Mouse (Mus musculus) heart, embryonic 15.5 days (tissue): Measurements from ENCODE around the gene Gnai1. TPM values are rescaled to one million over a fixed set of nuclear protein-coding genes. Genes with fewer than 3 reads are reported as not detected.
"Not testable (repeated sequence)": the region's sequence is repeated elsewhere in the genome, so short reads cannot be mapped to it uniquely, and the experiment has no call there.

ENCODE experiments used
- ATAC-seq: fragments of 200-750 bp; cut with Nextera tagmentation; replicated peaks from 2 replicates; pipeline ENCODE4 v1.8.0; 2017; ENCODE audit warnings: low read depth, moderate TSS enrichment; ENCODE audit not compliant: insufficient number of reproducible peaks, insufficient read depth, low FRiP score
- H3K27ac ChIP-seq: fragments of 300-500 bp; sonication (generic); 2 replicates; pipeline ENCODE4 v1.5.1; 2015; ENCODE audit warnings: mild to moderate bottlenecking, inconsistent platforms
- H3K27me3 ChIP-seq: fragments of 300-500 bp; sonication (generic); 2 replicates; pipeline ENCODE4 v1.6.1; 2015; ENCODE audit warnings: inconsistent platforms
- H3K36me3 ChIP-seq: fragments of 300-500 bp; sonication (generic); 2 replicates; pipeline ENCODE4 v1.6.1; 2015; ENCODE audit warnings: mild to moderate bottlenecking, inconsistent platforms
- H3K4me1 ChIP-seq: fragments of 300-500 bp; sonication (generic); replicated peaks from 2 replicates; pipeline ENCODE4 v1.6.1; 2015; ENCODE audit warnings: inconsistent platforms
- H3K4me2 ChIP-seq: fragments of 300-500 bp; sonication (generic); 2 replicates; pipeline ENCODE4 v1.6.1; 2015; ENCODE audit warnings: inconsistent platforms, mild to moderate bottlenecking, moderate library complexity
- H3K4me3 ChIP-seq: fragments of 300-500 bp; sonication (generic); 2 replicates; pipeline ENCODE4 v1.5.1; 2015; ENCODE audit warnings: mild to moderate bottlenecking, inconsistent platforms
- H3K9ac ChIP-seq: fragments of 300-500 bp; sonication (generic); 2 replicates; pipeline ENCODE4 v1.6.1; 2015; ENCODE audit warnings: mild to moderate bottlenecking, inconsistent platforms
- H3K9me3 ChIP-seq: fragments of 300-500 bp; sonication (generic); replicated peaks from 2 replicates; pipeline ENCODE4 v1.6.1; 2016; ENCODE audit warnings: inconsistent platforms
- WGBS: fragments of 180-500 bp; shearing (Covaris S2); methylation state at CpG from one replicate; pipeline ENCODE4 v1.1.7; 2015; ENCODE audit warnings: mixed read lengths; 5-methylcytosine and 5-hydroxymethylcytosine counted together
- polyA plus RNA-seq: library from polyadenylated mRNA; unstranded; fragments of >200 nt; fragmentation: Nextera tagmentation; extraction: Ambion mirVana; gene quantifications from 2 replicates; pipeline ENCODE4 v1.2.1, GENCODE M21; 2015

Gene Gnai1
- polyA plus RNA-seq = 24.8 and 25.3 TPM in 2 replicates

- Histone ChIP-seq H3K4me1 (peaks cover 9% of the 10 kb centered on the region), H3K27me3 (no peaks in the 10 kb centered on the region), H3K27ac (peak within 1 kb of the TSS; percentile 71), H3K4me2 (peak within 1 kb of the TSS; percentile 93), H3K9me3 (no peaks in the 10 kb centered on the region), H3K36me3 (no peaks in the 10 kb centered on the region), H3K4me3 (peak within 1 kb of the TSS; percentile 82), H3K9ac (peak within 1 kb of the TSS; percentile 79)
- under 1% methylated on average over 59 of the region's 76 CpGs for WGBS
- ATAC-seq = peak; percentile 96
Observed at GRCm38 (mm10) chr5:18360281-18360819, at the start of gene Gnai1. Gnai1 (minus strand) TSS chr5:18360355.

- H3K36me3 ChIP-seq = no peaks in the 10 kb centered on the region
- no peak overlapping the region for H3K27ac ChIP-seq
- no peak overlapping the region for H3K9ac ChIP-seq
- ATAC-seq = no peak
- H3K4me2 ChIP-seq = no peak overlapping the region
- H3K27me3 ChIP-seq = no peaks in the 10 kb centered on the region
- WGBS = 10% methylated on average over 2 of the region's 2 CpGs
- H3K9me3 ChIP-seq = no peaks in the 10 kb centered on the region
- H3K4me3 ChIP-seq = no peak overlapping the region
- H3K4me1 ChIP-seq = no peaks in the 10 kb centered on the region; the same call in 1 of the 2 replicates
Observed at GRCm38 (mm10) chr5:18367864-18368263, 7.7 kb upstream of the Gnai1 start.

- 88% methylated on average over 3 of the region's 3 CpGs for WGBS
- H3K9ac ChIP-seq = no peak overlapping the region
- H3K4me1 ChIP-seq = no peaks in the 10 kb centered on the region; the same call in none of the 2 replicates
- no peaks in the 10 kb centered on the region for H3K9me3 ChIP-seq
- no peak overlapping the region for H3K4me3 ChIP-seq
- ATAC-seq = no peak
- no peak overlapping the region for H3K4me2 ChIP-seq
- H3K27ac ChIP-seq = no peak overlapping the region
- no peaks in the 10 kb centered on the region for H3K36me3 ChIP-seq
- H3K27me3 ChIP-seq = no peaks in the 10 kb centered on the region
Observed at GRCm38 (mm10) chr5:18365460-18365859, 5.3 kb upstream of the Gnai1 start.

- Histone ChIP-seq H3K27me3 (no peaks in the 10 kb centered on the region), H3K9ac (peak overlapping the region; percentile 79), H3K4me3 (peak overlapping the region; percentile 82), H3K36me3 (no peaks in the 10 kb centered on the region), H3K4me2 (peak overlapping the region; percentile 93), H3K9me3 (no peaks in the 10 kb centered on the region), H3K4me1 (peaks cover 9% of the 10 kb centered on the region), H3K27ac (peak overlapping the region; percentile 63; the same call in 1 of the 2 replicates)
- no peak for ATAC-seq
- WGBS = 39% methylated on average over 6 of the region's 6 CpGs
Observed at GRCm38 (mm10) chr5:18360956-18361355, 801 bp upstream of the Gnai1 start.

GRCm38 (mm10) chr5:18359376-18360280 is 527 bp downstream of the Gnai1 start:
- H3K27me3 ChIP-seq = no peaks in the 10 kb centered on the region
- peaks cover 9% of the 10 kb centered on the region for H3K4me1 ChIP-seq
- H3K36me3 ChIP-seq = no peaks in the 10 kb centered on the region
- ATAC-seq = peak; percentile 81
- WGBS = under 1% methylated on average over 76 of the region's 76 CpGs
- H3K9ac ChIP-seq = peak overlapping the region; percentile 79
- H3K9me3 ChIP-seq = no peaks in the 10 kb centered on the region
- peak overlapping the region; percentile 93 for H3K4me2 ChIP-seq
- peak overlapping the region; percentile 71 for H3K27ac ChIP-seq
- peak overlapping the region; percentile 82 for H3K4me3 ChIP-seq

- WGBS = 33% methylated on average over 6 of the region's 6 CpGs
- Histone ChIP-seq H3K4me3 (peak overlapping the region; percentile 82), H3K9ac (peak overlapping the region; percentile 79; the same call in 1 of the 2 replicates), H3K36me3 (no peaks in the 10 kb centered on the region), H3K27me3 (no peaks in the 10 kb centered on the region), H3K4me2 (peak overlapping the region; percentile 93), H3K4me1 (peaks cover 9% of the 10 kb centered on the region), H3K27ac (no peak overlapping the region), H3K9me3 (no peaks in the 10 kb centered on the region)
- no peak for ATAC-seq
Observed at GRCm38 (mm10) chr5:18358778-18359177, 1.4 kb downstream of the Gnai1 start.

- WGBS = 16% methylated on average over 3 of the region's 3 CpGs
- Histone ChIP-seq H3K27me3 (no peaks in the 10 kb centered on the region), H3K36me3 (no peaks in the 10 kb centered on the region), H3K4me3 (0 out of 2 replicates have a peak overlapping the region, but pooled peaks have one; percentile 82), H3K27ac (no peak overlapping the region), H3K4me2 (peak overlapping the region; percentile 93), H3K4me1 (peaks cover 9% of the 10 kb centered on the region), H3K9me3 (no peaks in the 10 kb centered on the region), H3K9ac (no peak overlapping the region)
- ATAC-seq = no peak
Observed at GRCm38 (mm10) chr5:18358191-18358590, 2.0 kb downstream of the Gnai1 start.

GRCm38 (mm10) chr5:18347297-18347696 is 12.9 kb downstream of the Gnai1 start:
- 84% methylated on average over 3 of the region's 3 CpGs for WGBS
- H3K27ac ChIP-seq = no peak overlapping the region
- no peak overlapping the region for H3K4me3 ChIP-seq
- H3K27me3 ChIP-seq = no peaks in the 10 kb centered on the region
- no peaks in the 10 kb centered on the region for H3K4me1 ChIP-seq
- H3K9ac ChIP-seq = no peak overlapping the region
- H3K36me3 ChIP-seq = no peaks in the 10 kb centered on the region
- ATAC-seq = no peak
- no peaks in the 10 kb centered on the region for H3K9me3 ChIP-seq
- no peak overlapping the region for H3K4me2 ChIP-seq

- WGBS = 76% methylated on average over 4 of the region's 4 CpGs
- no peak for ATAC-seq
- no peaks in the 10 kb centered on the region for H3K4me1 ChIP-seq
- no peaks in the 10 kb centered on the region for H3K9me3 ChIP-seq
- no peak overlapping the region for H3K9ac ChIP-seq
- H3K27me3 ChIP-seq = no peaks in the 10 kb centered on the region
- no peak overlapping the region for H3K4me3 ChIP-seq
- H3K4me2 ChIP-seq = no peak overlapping the region
- no peak overlapping the region for H3K27ac ChIP-seq
- no peaks in the 10 kb centered on the region for H3K36me3 ChIP-seq
Observed at GRCm38 (mm10) chr5:18343455-18344142, 16.6 kb downstream of the Gnai1 start.

- no peak for ATAC-seq
- Histone ChIP-seq H3K4me3 (no peak overlapping the region), H3K36me3 (no peaks in the 10 kb centered on the region), H3K27ac (no peak overlapping the region), H3K4me2 (no peak overlapping the region), H3K27me3 (no peaks in the 10 kb centered on the region), H3K4me1 (peaks cover 3% of the 10 kb centered on the region), H3K9ac (no peak overlapping the region), H3K9me3 (no peaks in the 10 kb centered on the region)
- 47% methylated on average over 4 of the region's 4 CpGs for WGBS
Observed at GRCm38 (mm10) chr5:18342765-18343454, 17.2 kb downstream of the Gnai1 start.

- not testable (repeated sequence) for H3K9me3 ChIP-seq, H3K27me3 ChIP-seq, H3K4me1 ChIP-seq, H3K4me2 ChIP-seq, H3K27ac ChIP-seq, H3K9ac ChIP-seq, H3K36me3 ChIP-seq, ATAC-seq, H3K4me3 ChIP-seq
- WGBS = 83% methylated on average over 1 of the region's 1 CpGs
Observed at GRCm38 (mm10) chr5:18341876-18342275, 18.3 kb downstream of the Gnai1 start.
